In the genomic region with DNA sequence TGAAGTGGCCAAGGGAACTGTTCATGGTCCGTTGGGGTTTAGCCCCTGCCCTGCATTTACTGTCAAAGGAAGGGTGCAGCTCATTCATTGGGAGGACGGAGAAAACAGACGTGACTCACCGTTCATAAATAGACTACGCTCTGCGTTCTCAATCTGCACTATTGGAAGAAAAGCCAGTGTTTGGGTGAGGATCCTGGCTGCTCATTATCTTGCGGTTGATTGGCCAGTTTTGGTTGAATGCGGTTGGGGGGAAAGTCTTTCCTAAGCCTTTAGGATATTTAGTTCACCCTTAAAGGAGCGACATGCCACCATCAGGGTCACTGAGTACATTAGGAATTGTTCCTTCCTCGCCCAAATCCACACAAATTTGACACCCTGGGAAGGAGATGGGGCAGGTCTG, we compare ENCODE assay signal across 8 mouse cellular contexts. TPM values are rescaled to one million over a fixed set of nuclear protein-coding genes. Genes with fewer than 3 reads are reported as not detected.
DNase-seq lines count a peak whose midpoint lies in the region; ATAC-seq and TF ChIP-seq lines count a peak whose summit lies in the region.

No protein-coding gene starts in this region.

- peak overlapping the region; percentile 80 for H3K4me2 ChIP-seq in heart, embryonic 13.5 days
- peak overlapping the region; percentile 96 for H3K4me2 ChIP-seq in heart, postnatal 0 days (ENCODE audit: low read depth, low read length)
- H3K4me2 ChIP-seq in midbrain, embryonic 11.5 days: peak overlapping the region; percentile 53

- WGBS in heart, embryonic 13.5 days: 4% methylated on average over 10 of the region's 10 CpGs
- under 1% methylated on average over 10 of the region's 10 CpGs for WGBS in heart, postnatal 0 days
- 12% methylated on average over 10 of the region's 10 CpGs for WGBS in midbrain, embryonic 11.5 days

- H3K9me3 ChIP-seq in heart, embryonic 13.5 days: no peaks in the 10 kb centered on the region
- no peaks in the 10 kb centered on the region for H3K9me3 ChIP-seq in heart, postnatal 0 days (replicated peaks; ENCODE audit: control insufficient read depth, low read length)
- H3K9me3 ChIP-seq in midbrain, embryonic 11.5 days (ENCODE audit: control insufficient read depth, low read length): no peaks in the 10 kb centered on the region

- peak overlapping the region; percentile 71 for H3K27ac ChIP-seq in heart, embryonic 13.5 days (replicated peaks)
- H3K27ac ChIP-seq in heart, postnatal 0 days (ENCODE audit: low read depth): peak overlapping the region; percentile 93
- no peak overlapping the region for H3K27ac ChIP-seq in midbrain, embryonic 11.5 days (ENCODE audit: low read depth, low read length)

- peaks cover 4% of the 10 kb centered on the region; the same call in 1 of the 2 replicates for H3K27me3 ChIP-seq in heart, embryonic 13.5 days (replicated peaks)
- H3K27me3 ChIP-seq in heart, postnatal 0 days (ENCODE audit: control insufficient read depth, insufficient read depth, low read length): no peaks in the 10 kb centered on the region
- H3K27me3 ChIP-seq in midbrain, embryonic 11.5 days (ENCODE audit: control insufficient read depth, insufficient read depth, low read length): no peaks in the 10 kb centered on the region

- intact Hi-C loops in heart, postnatal 25 days (cut with DNase I): no loop called here

- H3K36me3 ChIP-seq in heart, embryonic 13.5 days: peaks cover 6% of the 10 kb centered on the region; the same call in 1 of the 2 replicates
- H3K36me3 ChIP-seq in heart, postnatal 0 days (replicated peaks; ENCODE audit: control insufficient read depth, insufficient read depth, low read length): no peaks in the 10 kb centered on the region
- no peaks in the 10 kb centered on the region for H3K36me3 ChIP-seq in midbrain, embryonic 11.5 days (ENCODE audit: control insufficient read depth, insufficient read depth, low read length)

- TF ChIP-seq CTCF in heart, postnatal 0 days (IDR thresholded peaks at IDR 0.05; ENCODE audit: low read depth): no peak

- H3K9ac ChIP-seq in heart, embryonic 13.5 days: peak overlapping the region; percentile 95
- H3K9ac ChIP-seq in heart, postnatal 0 days (replicated peaks; ENCODE audit: low read depth, low read length): peak overlapping the region; percentile 94
- H3K9ac ChIP-seq in midbrain, embryonic 11.5 days (ENCODE audit: low read length): peak overlapping the region; percentile 75

- no peak for DNase-seq in heart, postnatal 25 days (ENCODE audit: low spot score)
- peak; percentile 29 for DNase-seq in MN1 (ENCODE audit: low spot score)
- peak; percentile 63 for DNase-seq in heart, postnatal 0 days (ENCODE audit: low spot score)
- DNase-seq in midbrain, embryonic 11.5 days (ENCODE audit: low spot score, missing footprints): peak; percentile 92
- no peak for DNase-seq in T-cell, adult 2 months (ENCODE audit: low spot score)
- no peak for DNase-seq in adrenal gland, postnatal 4 days (ENCODE audit: low spot score in 2 of 2)
- no peak for DNase-seq in right cerebral cortex, postnatal 36 days (ENCODE audit: low spot score in 2 of 2)

- H3K4me1 ChIP-seq in heart, embryonic 13.5 days: peaks cover 36% of the 10 kb centered on the region
- peaks cover 10% of the 10 kb centered on the region for H3K4me1 ChIP-seq in heart, postnatal 0 days (ENCODE audit: control insufficient read depth, insufficient read depth)
- peaks cover 9% of the 10 kb centered on the region for H3K4me1 ChIP-seq in midbrain, embryonic 11.5 days (ENCODE audit: control insufficient read depth, insufficient read depth, low read length)

- no peak for TF ChIP-seq EP300 in heart, postnatal 0 days (IDR thresholded peaks at IDR 0.05; ENCODE audit: low read depth)

- no peak for ATAC-seq in heart, embryonic 13.5 days (ENCODE audit: extremely low read depth, insufficient number of reproducible peaks, low FRiP score, low TSS enrichment)
- ATAC-seq in heart, postnatal 0 days (ENCODE audit: insufficient read depth, low read depth): no peak; the same call in 1 of the 2 replicates
- no peak for ATAC-seq in midbrain, embryonic 11.5 days (ENCODE audit: low FRiP score)

- H3K4me3 ChIP-seq in heart, embryonic 13.5 days: peak overlapping the region; percentile 82
- peak overlapping the region; percentile 98 for H3K4me3 ChIP-seq in heart, postnatal 0 days (ENCODE audit: low read depth, low read length)
- H3K4me3 ChIP-seq in midbrain, embryonic 11.5 days (ENCODE audit: low read depth, low read length): peak overlapping the region; percentile 73

RNA-seq across cellular contexts. Expression of a gene that starts 5.4 kb away (rescaled TPM):
- 103 and 133 TPM in 2 replicates for polyA plus RNA-seq in heart, embryonic 13.5 days (2015; fragmentation: Nextera tagmentation; extraction: Ambion mirVana)
- total RNA-seq in heart, postnatal 25 days (2021): 10 to 100 TPM; 48.8 to 97.8 TPM
- total RNA-seq in heart, postnatal 0 days (2014; rRNA removed; ENCODE audit: low replicate concordance): 83.7 and 94.7 TPM in 2 replicates
- polyA plus RNA-seq in heart, postnatal 0 days (2015; fragmentation: Nextera tagmentation; extraction: Ambion mirVana): 52.8 and 64.6 TPM in 2 replicates
- 38.6 and 40.7 TPM in 2 replicates for polyA plus RNA-seq in midbrain, embryonic 11.5 days (2014; fragmentation: Nextera tagmentation; extraction: Ambion mirVana)
- 10 to 100 TPM; 19.1 to 19.2 TPM for total RNA-seq in adrenal gland, postnatal 4 days (2021)

RNA-seq across cellular contexts. Expression of a gene that starts 20.3 kb away (rescaled TPM):
- polyA plus RNA-seq in heart, embryonic 13.5 days (2015; fragmentation: Nextera tagmentation; extraction: Ambion mirVana): 1.4 and 1.5 TPM in 2 replicates
- total RNA-seq in heart, postnatal 25 days (2021): under 1 TPM; 0.11 to 0.21 TPM
- 0.38 and 3.6 TPM in 2 replicates for total RNA-seq in heart, postnatal 0 days (2014; rRNA removed; ENCODE audit: low replicate concordance)
- polyA plus RNA-seq in heart, postnatal 0 days (2015; fragmentation: Nextera tagmentation; extraction: Ambion mirVana): 1.1 and 1.7 TPM in 2 replicates
- 0.47 and 0.72 TPM in 2 replicates for polyA plus RNA-seq in midbrain, embryonic 11.5 days (2014; fragmentation: Nextera tagmentation; extraction: Ambion mirVana)
- total RNA-seq in adrenal gland, postnatal 4 days (2021): 1 to 10 TPM in 1 of 2 experiments, under 1 TPM in 1; 0.17 to 1.7 TPM

Comparison
In these comparisons a context has a peak if more than half of its experiments do, and no peak if none do; other contexts are left out.
1. DNase-seq: peak in MN1 (single experiment), heart, postnatal 0 days (single experiment) and midbrain, embryonic 11.5 days (single experiment); none in heart, postnatal 25 days (single experiment), T-cell, adult 2 months (single experiment), adrenal gland, postnatal 4 days (0 of 2) and right cerebral cortex, postnatal 36 days (0 of 2).
2. Peak in every context shown above with its lines, with median percentiles within 50 percentile points of each other: H3K4me2 ChIP-seq, H3K4me3 ChIP-seq and H3K9ac ChIP-seq.